Mouse (Mus musculus) brain, embryonic 14.5 days (tissue): Measurements from ENCODE around the gene Cryge. TPM values are rescaled to one million over a fixed set of nuclear protein-coding genes. Genes with fewer than 3 reads are reported as not detected.

Source experiments
- DNase-seq: peaks from one replicate; pipeline ENCODE4 v3.0.0-alpha.2; 2011; ENCODE audit warnings: low read depth
- CTCF ChIP-seq: fragments of 200-500 bp; IDR thresholded peaks from 2 replicates; pipeline ENCODE4 v1.5.1; 2012; ENCODE audit warnings: inconsistent platforms, mild to moderate bottlenecking, moderate library complexity, borderline replicate concordance; ENCODE audit not compliant: insufficient read depth, insufficient read length; ENCODE audit errors: extremely low read depth
- POLR2A ChIP-seq: fragments of 200-500 bp; IDR thresholded peaks from 2 replicates; pipeline ENCODE4 v1.6.1; 2012; ENCODE audit warnings: mild to moderate bottlenecking, inconsistent platforms, borderline replicate concordance; ENCODE audit not compliant: poor library complexity, insufficient read depth, insufficient read length, severe bottlenecking; ENCODE audit errors: extremely low read depth
- polyA plus RNA-seq: library from polyadenylated mRNA; depleted of rRNA; stranded (reverse); fragments of >200 nt; gene quantifications from 2 replicates; pipeline ENCODE4 v1.2.3, GENCODE M21; 2012; rRNA removed

The Cryge gene
- polyA plus RNA-seq, 1 experiment: not detected

DNA sequence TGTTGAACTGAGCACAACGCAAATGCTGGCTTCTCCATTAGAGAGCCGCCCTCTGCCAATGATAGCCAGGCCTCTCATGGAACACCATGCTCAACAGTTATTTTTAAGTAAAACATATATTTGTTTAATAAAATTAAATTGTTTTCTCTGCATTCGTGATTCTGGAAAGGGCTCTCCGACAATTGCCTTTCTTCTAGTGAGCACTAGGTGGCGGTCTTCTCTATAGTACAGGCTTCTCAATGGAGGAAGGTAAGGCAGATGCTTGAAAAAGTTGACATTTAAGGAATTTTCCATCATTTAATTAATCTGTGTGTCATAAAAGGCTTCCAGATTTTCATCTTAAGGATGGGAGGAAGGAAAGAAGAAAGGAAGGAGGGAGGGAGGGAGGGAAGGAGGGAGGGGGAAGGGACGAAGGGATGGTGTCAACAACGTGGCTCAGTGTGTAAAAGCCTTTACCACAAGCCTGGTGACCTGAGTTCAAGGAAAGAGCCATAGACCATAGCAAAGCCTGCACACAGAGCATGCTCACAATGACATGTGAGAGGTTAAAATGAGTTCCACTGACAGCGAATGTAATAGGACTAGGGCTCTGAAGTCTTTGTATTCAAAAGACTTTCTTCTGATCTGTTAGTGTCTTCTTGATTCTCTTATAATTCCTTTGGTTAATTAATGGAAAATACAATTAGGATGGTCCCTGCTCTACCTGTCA, 4.4 kb downstream of the Cryge start:
- TF ChIP-seq POLR2A (no peak), CTCF (peak; percentile 60; the same call in 1 of the 2 replicates)
- DNase-seq: peak; percentile 53

GRCm38 (mm10) chr1:65043433-65043832, 7.5 kb downstream of the Cryge start:
- TF ChIP-seq CTCF (no peak), POLR2A (no peak)
- no peak for DNase-seq

DNA sequence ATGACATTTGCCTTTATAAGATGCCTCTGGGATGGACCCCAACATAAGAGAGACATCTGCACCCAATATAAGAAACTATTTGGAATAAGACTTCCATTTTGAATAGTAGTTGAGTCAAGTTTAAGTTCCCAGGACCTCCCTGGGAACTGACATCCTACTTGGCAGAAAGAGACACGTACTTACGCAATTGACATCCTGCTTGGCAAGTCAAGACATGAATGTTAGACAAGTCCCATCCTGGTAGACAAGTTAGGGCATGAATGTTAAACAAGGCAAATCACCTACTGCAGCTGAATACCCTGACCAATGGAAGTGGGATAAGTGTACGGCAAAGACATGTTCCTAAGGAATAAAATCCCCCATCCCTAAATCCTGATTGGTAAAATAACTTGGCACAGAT, 9.1 kb downstream of the Cryge start:
- TF ChIP-seq POLR2A (no peak), CTCF (no peak)
- DNase-seq: no peak

- DNase-seq: no peak
- no peak for TF ChIP-seq POLR2A
- no peak for TF ChIP-seq CTCF
These were observed 10.1 kb downstream of the Cryge start for GRCm38 (mm10) chr1:65040806-65041205.

DNA sequence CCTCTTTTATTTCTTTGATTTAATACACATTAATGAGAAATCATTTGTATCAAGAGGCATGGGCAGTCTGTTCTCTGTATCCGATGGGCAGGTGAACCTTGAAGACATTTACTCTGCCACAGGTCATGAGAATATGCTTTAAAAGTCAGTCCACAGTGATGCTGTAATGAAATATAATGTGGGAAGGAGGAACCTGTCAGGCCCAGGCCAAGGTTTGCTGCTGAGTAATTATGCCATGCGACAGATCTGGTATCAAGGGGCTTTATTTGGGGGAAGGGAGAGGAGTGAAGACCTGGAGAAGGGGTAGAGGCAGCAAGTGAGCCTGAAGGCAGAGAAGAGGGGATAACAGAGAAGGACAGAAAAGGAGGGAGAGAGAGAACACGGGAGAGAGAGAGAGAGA, 11.3 kb downstream of the Cryge start:
- DNase-seq: no peak
- TF ChIP-seq POLR2A: no peak
- TF ChIP-seq CTCF: no peak

DNA sequence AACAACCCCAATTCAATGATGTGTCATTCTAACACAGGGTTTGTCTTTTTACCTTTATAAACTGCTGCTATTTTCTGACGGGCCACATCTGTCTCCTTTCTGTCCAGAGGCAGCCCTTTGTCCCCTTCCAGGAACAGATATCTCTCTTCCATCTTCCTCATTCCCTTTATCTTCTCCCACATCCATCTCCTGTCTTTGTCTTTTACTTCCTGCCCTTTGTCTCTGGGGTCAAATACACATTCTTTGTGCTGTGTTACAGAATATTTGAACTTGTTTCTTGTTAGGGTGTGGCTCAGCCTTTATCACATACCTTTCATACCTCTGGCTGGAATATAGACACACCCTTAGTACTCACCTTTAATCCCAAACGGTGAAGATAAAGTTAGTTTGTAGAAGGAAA, 13.4 kb downstream of the Cryge start:
- no peak for DNase-seq
- no peak for TF ChIP-seq POLR2A
- no peak for TF ChIP-seq CTCF

DNA sequence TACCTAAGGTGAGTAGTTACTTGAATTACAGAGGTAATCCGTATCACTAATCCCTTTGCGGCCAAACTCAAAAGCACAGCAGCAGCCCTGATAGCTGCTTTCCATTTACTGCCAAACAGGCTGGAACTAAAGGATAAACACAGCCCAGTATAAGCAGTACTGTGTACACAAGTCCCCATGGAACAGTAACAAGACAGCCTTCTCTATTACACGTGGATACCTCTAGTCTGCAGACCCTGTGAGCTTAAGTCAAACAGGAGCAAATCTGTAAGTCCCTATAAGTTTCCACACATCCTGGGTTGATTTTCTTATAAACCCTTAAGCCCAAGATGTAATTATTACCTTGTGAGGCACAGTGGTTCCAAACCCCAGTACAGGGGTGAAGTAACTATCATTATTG, 15.4 kb downstream of the Cryge start:
- no peak for DNase-seq

DNA sequence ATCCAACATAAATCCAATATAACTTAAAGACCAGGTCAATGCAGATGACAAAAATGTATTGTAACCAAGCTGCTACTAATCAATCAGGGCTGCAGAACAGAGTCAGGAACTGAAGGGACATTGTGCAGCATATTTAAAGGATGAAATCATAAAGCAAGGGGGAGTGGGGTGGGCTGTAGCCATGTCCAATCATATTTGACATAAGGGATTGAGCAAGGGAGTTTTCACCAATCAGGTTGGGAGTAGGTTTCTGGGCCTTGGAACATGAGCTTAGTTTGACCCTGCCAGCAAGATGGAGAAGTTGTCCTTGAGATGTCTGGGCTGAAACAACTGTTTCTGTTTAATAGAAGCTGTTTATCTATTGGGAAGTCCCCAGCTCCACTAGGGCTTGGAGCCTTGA, 18.3 kb downstream of the Cryge start, which contains the start of gene Akr1cl:
Gene Akr1cl, minus strand, starts transcription at position 119 of the 400 bp plus-strand sequence.
- TF ChIP-seq CTCF (no peak), POLR2A (no peak)
- DNase-seq: no peak

More for the DNA sequence above, 15.4 kb downstream of the Cryge start:
- TF ChIP-seq CTCF (no peak), POLR2A (no peak)

DNA sequence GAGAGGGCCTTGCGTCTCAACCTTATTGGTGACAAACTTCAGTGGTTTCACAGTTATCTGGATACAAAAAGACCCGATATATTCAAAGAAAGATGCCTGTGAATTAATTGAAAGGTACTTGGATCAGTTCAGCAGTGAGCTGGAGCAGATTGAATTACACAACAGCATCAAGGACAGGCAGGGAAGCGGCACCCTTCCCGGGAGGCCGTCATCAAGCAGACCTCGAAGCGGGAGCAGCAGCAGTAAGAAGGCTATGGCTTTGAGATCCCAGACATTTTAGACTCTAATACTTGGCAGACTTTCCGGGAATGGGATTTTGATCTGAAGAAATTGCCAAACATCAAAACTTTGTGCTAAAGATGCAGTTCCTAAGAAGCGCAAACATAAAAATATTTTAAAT, 22.7 kb downstream of the Cryge start:
- TF ChIP-seq CTCF (no peak), POLR2A (no peak)
- no peak for DNase-seq

- TF ChIP-seq CTCF: no peak
- no peak for TF ChIP-seq POLR2A
These were observed 38.2 kb downstream of the Cryge start for GRCm38 (mm10) chr1:65012726-65013125.

DNA sequence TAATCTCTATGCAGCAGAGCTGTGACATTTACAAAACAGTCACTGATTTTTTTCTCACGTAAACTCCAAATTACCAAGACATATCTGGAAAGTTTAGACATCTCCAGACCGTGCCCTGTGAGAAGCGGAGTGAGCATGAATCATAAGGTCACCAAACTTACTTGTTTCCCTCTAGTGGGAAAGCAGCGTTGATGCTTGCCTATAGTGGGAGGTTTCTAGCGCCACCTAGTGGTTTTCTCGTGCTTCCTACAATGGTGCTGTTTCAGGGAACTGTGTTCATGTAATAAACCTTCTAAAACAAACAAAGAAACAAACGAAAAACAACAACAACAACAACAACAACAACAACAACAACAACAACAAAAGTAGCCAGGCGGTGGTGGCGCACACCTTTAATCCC, 40.8 kb downstream of the Cryge start:
- DNase-seq: peak; percentile 94
- peak; percentile 93; the same call in 1 of the 2 replicates for TF ChIP-seq CTCF
- TF ChIP-seq POLR2A: no peak

More at GRCm38 (mm10) chr1:65012726-65013125, 38.2 kb downstream of the Cryge start:
- no peak for DNase-seq

GRCm38 (mm10) chr1:65005575-65005974, 45.4 kb downstream of the Cryge start:
- TF ChIP-seq POLR2A (no peak), CTCF (no peak)
- DNase-seq: no peak

GRCm38 (mm10) chr1:65004526-65004925, 46.4 kb downstream of the Cryge start:
- TF ChIP-seq CTCF (no peak), POLR2A (no peak)
- no peak for DNase-seq

Other genes starting within 250 kb of the Cryge start
- gene Plekhm3, start 94.3 kb downstream of the Cryge start, polyA plus RNA-seq: 5.3 and 7.4 TPM in 2 replicates
- gene Akr1cl, start 18.4 kb downstream of the Cryge start, polyA plus RNA-seq: 0.05 TPM in 2 replicates
- not detected in 2 replicates for gene Crygd, start 12.3 kb upstream of the Cryge start, polyA plus RNA-seq
- 0.29 TPM in 1 of 2 replicates, not detected in the other for gene Crygc, start 22.5 kb upstream of the Cryge start, polyA plus RNA-seq
- not detected in 2 replicates for gene Crygb, start 31.1 kb upstream of the Cryge start, polyA plus RNA-seq
- gene Cryga, start 52.2 kb upstream of the Cryge start, polyA plus RNA-seq: not detected in 2 replicates
- gene Gm28845, start 68.4 kb upstream of the Cryge start, polyA plus RNA-seq: 0.14 TPM in 1 of 2 replicates, not detected in the other
- gene D630023F18Rik, start 72.1 kb upstream of the Cryge start, polyA plus RNA-seq: 0.34 and 0.49 TPM in 2 replicates
- gene Idh1, start 135.4 kb upstream of the Cryge start, polyA plus RNA-seq: 200 and 238 TPM in 2 replicates
- 12.6 and 14.3 TPM in 2 replicates for gene Pikfyve, start 135.5 kb upstream of the Cryge start, polyA plus RNA-seq
- 0.66 and 0.90 TPM in 2 replicates for gene Pth2r, start 230.9 kb upstream of the Cryge start, polyA plus RNA-seq